Mouse (Mus musculus): Measurements from ENCODE around the gene Mroh8. TPM values are rescaled to one million over a fixed set of nuclear protein-coding genes. Genes with fewer than 3 reads are reported as not detected.

Gene Mroh8
- 0.75 and 0.79 TPM in 2 replicates for polyA plus RNA-seq (2014; fragmentation: Nextera tagmentation; extraction: Ambion mirVana)

GRCm38 (mm10) chr2:157279416-157279800 is at the start of gene Mroh8:
Gene Mroh8 (minus strand): TSS chr2:157279549.
- Histone ChIP-seq H3K9me3 (ENCODE audit: control insufficient read depth, low read length) (no peaks in the 10 kb centered on the region), H3K4me1 (replicated peaks; ENCODE audit: control insufficient read depth, insufficient read depth, low read length) (peaks cover 5% of the 10 kb centered on the region), H3K9ac (ENCODE audit: low read depth, low read length) (peak within 1 kb of the TSS; percentile 92), H3K36me3 (ENCODE audit: control insufficient read depth, insufficient read depth, low read length) (no peaks in the 10 kb centered on the region), H3K4me2 (replicated peaks; ENCODE audit: low read depth, low read length) (peak within 1 kb of the TSS; percentile 51), H3K4me3 (ENCODE audit: low read depth, low read length) (peak within 1 kb of the TSS; percentile 98), H3K27me3 (ENCODE audit: control insufficient read depth, insufficient read depth, low read length) (no peaks in the 10 kb centered on the region), H3K27ac (ENCODE audit: low read depth, low read length) (peak within 1 kb of the TSS; percentile 91)
- ATAC-seq (ENCODE audit: low FRiP score) (peak; percentile 79), DNase-seq (ENCODE audit: low spot score) (no peak)
- under 1% methylated on average over 32 of the region's 32 CpGs for WGBS

DNA sequence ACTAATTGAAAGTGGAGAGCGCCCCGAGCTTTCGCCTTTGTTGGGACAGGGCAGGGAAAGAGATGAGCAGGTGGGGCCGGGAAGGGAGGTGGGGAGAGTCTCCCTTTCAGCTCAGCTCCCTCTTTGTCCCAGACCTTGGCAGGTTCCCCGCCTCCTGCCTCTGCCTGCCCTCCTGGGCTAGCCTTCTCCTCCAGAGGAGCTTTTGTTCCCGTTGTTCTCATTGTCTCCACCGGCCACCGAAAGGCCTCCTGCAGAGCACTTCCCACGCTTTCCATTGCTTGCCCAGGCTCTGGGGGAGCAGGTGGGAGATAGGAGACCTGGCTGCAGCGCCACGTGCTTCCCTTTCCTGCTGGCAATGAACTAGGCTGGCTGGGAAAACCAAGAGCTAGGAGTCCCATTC is 49.2 kb upstream of the Mroh8 start:
- peak overlapping the region; percentile 78 for H3K27ac ChIP-seq (ENCODE audit: low read depth, low read length)
- no peaks in the 10 kb centered on the region for H3K27me3 ChIP-seq (ENCODE audit: control insufficient read depth, insufficient read depth, low read length)
- no peaks in the 10 kb centered on the region for H3K9me3 ChIP-seq (ENCODE audit: control insufficient read depth, low read length)
- WGBS = 15% methylated on average over 11 of the region's 11 CpGs
- peaks cover 10% of the 10 kb centered on the region for H3K36me3 ChIP-seq (ENCODE audit: control insufficient read depth, insufficient read depth, low read length)
- ATAC-seq (ENCODE audit: low FRiP score) (peak; percentile 76), DNase-seq (ENCODE audit: low spot score) (peak; percentile 66)
- H3K4me2 ChIP-seq (replicated peaks; ENCODE audit: low read depth, low read length) = no peak overlapping the region
- no peak overlapping the region for H3K4me3 ChIP-seq (ENCODE audit: low read depth, low read length)
- H3K9ac ChIP-seq (ENCODE audit: low read depth, low read length) = peak overlapping the region; percentile 1; the same call in 1 of the 2 replicates
- peaks cover 3% of the 10 kb centered on the region for H3K4me1 ChIP-seq (replicated peaks; ENCODE audit: control insufficient read depth, insufficient read depth, low read length)

DNA sequence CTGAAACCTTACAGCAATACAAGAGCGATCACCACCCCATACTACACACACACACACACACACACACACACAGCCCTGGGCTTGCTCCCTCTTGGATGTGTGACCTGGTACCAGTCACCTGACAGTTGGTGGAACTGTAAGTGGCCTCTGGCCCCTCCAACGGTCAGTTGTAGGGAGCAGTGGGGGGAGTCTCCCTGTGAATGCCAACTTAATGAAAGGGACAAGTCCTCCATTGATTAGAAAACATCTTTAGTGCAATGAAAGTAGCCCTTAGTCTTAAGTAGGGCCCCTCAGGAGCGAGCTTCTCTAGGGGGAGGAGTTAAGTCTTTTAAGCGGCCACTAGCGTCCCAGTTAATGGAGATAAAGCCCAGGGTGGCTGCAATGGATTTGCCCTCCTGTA is 48.8 kb upstream of the Mroh8 start:
- H3K9me3 ChIP-seq (ENCODE audit: control insufficient read depth, low read length) = no peaks in the 10 kb centered on the region
- H3K4me2 ChIP-seq (replicated peaks; ENCODE audit: low read depth, low read length) = no peak overlapping the region
- ATAC-seq (ENCODE audit: low FRiP score) (peak; percentile 55; the same call in 1 of the 2 replicates), DNase-seq (ENCODE audit: low spot score) (no peak)
- 28% methylated on average over 5 of the region's 5 CpGs for WGBS
- peaks cover 13% of the 10 kb centered on the region for H3K36me3 ChIP-seq (ENCODE audit: control insufficient read depth, insufficient read depth, low read length)
- H3K27me3 ChIP-seq (ENCODE audit: control insufficient read depth, insufficient read depth, low read length) = no peaks in the 10 kb centered on the region
- peak overlapping the region; percentile 1; the same call in 1 of the 2 replicates for H3K9ac ChIP-seq (ENCODE audit: low read depth, low read length)
- H3K4me1 ChIP-seq (replicated peaks; ENCODE audit: control insufficient read depth, insufficient read depth, low read length) = peaks cover 3% of the 10 kb centered on the region
- H3K4me3 ChIP-seq (ENCODE audit: low read depth, low read length) = no peak overlapping the region
- H3K27ac ChIP-seq (ENCODE audit: low read depth, low read length) = peak overlapping the region; percentile 78

- H3K27ac ChIP-seq (ENCODE audit: low read depth, low read length) = no peak overlapping the region
- 87% methylated on average over 2 of the region's 2 CpGs for WGBS
- no peak overlapping the region for H3K9ac ChIP-seq (ENCODE audit: low read depth, low read length)
- H3K4me2 ChIP-seq (replicated peaks; ENCODE audit: low read depth, low read length) = no peak overlapping the region
- no peaks in the 10 kb centered on the region; the same call in 1 of the 2 replicates for H3K4me1 ChIP-seq (replicated peaks; ENCODE audit: control insufficient read depth, insufficient read depth, low read length)
- no peak for ATAC-seq (ENCODE audit: low FRiP score)
- H3K27me3 ChIP-seq (ENCODE audit: control insufficient read depth, insufficient read depth, low read length) = no peaks in the 10 kb centered on the region
- DNase-seq (ENCODE audit: low spot score) = no peak
- peaks cover 19% of the 10 kb centered on the region for H3K36me3 ChIP-seq (ENCODE audit: control insufficient read depth, insufficient read depth, low read length)
- no peaks in the 10 kb centered on the region for H3K9me3 ChIP-seq (ENCODE audit: control insufficient read depth, low read length)
- no peak overlapping the region for H3K4me3 ChIP-seq (ENCODE audit: low read depth, low read length)
Measured at GRCm38 (mm10) chr2:157325238-157325637, 45.9 kb upstream of the Mroh8 start.

DNA sequence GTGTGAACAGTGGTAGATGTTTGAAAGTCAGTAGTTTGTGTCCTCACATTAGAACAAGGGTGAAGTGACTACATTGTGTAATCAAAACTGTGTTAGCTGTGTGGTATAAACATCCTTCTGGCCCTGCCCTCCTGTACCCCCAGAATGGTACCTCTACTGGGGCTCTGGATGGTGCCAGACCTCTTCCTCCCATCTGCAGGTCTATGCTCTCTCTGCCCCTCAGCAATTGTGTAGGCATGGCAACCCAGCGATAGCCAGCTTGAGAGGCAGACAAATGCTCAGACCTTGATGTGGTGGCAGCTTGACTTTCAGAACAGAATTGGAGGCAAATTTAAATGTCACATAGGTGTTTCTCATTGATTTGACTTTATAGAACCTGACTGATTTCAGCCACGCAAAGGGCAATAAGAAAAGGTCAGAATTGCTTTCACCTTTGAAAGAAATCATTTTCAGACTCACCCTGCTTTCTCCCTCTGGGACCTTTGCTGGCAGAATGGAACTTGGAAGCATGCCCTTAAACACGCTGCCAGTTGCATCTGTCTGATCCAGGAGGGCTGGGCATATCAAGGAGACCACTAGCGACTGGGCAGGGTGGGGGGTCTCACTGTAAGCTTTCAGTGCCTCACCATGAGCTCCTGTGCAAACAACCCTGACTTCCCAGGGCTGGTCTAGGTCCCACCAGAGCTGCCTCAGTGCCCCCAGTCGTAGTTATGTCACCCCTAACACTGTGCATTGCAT is 42.8 kb upstream of the Mroh8 start:
- no peak overlapping the region for H3K4me2 ChIP-seq (replicated peaks; ENCODE audit: low read depth, low read length)
- no peak overlapping the region for H3K27ac ChIP-seq (ENCODE audit: low read depth, low read length)
- no peaks in the 10 kb centered on the region for H3K9me3 ChIP-seq (ENCODE audit: control insufficient read depth, low read length)
- no peak for ATAC-seq (ENCODE audit: low FRiP score)
- no peak overlapping the region for H3K9ac ChIP-seq (ENCODE audit: low read depth, low read length)
- no peak overlapping the region for H3K4me3 ChIP-seq (ENCODE audit: low read depth, low read length)
- H3K36me3 ChIP-seq (ENCODE audit: control insufficient read depth, insufficient read depth, low read length) = peaks cover 31% of the 10 kb centered on the region
- DNase-seq (ENCODE audit: low spot score) = no peak
- 93% methylated on average over 5 of the region's 5 CpGs for WGBS
- H3K4me1 ChIP-seq (replicated peaks; ENCODE audit: control insufficient read depth, insufficient read depth, low read length) = no peaks in the 10 kb centered on the region
- no peaks in the 10 kb centered on the region for H3K27me3 ChIP-seq (ENCODE audit: control insufficient read depth, insufficient read depth, low read length)

GRCm38 (mm10) chr2:157320886-157321285 is 41.5 kb upstream of the Mroh8 start:
- peaks cover 38% of the 10 kb centered on the region for H3K36me3 ChIP-seq (ENCODE audit: control insufficient read depth, insufficient read depth, low read length)
- ATAC-seq (ENCODE audit: low FRiP score) (no peak), DNase-seq (ENCODE audit: low spot score) (no peak)
- no peaks in the 10 kb centered on the region for H3K27me3 ChIP-seq (ENCODE audit: control insufficient read depth, insufficient read depth, low read length)
- no peaks in the 10 kb centered on the region for H3K4me1 ChIP-seq (replicated peaks; ENCODE audit: control insufficient read depth, insufficient read depth, low read length)
- WGBS = 49% methylated on average over 5 of the region's 5 CpGs
- no peak overlapping the region for H3K27ac ChIP-seq (ENCODE audit: low read depth, low read length)
- no peak overlapping the region for H3K4me2 ChIP-seq (replicated peaks; ENCODE audit: low read depth, low read length)
- no peak overlapping the region for H3K9ac ChIP-seq (ENCODE audit: low read depth, low read length)
- no peak overlapping the region for H3K4me3 ChIP-seq (ENCODE audit: low read depth, low read length)
- H3K9me3 ChIP-seq (ENCODE audit: control insufficient read depth, low read length) = no peaks in the 10 kb centered on the region

DNA sequence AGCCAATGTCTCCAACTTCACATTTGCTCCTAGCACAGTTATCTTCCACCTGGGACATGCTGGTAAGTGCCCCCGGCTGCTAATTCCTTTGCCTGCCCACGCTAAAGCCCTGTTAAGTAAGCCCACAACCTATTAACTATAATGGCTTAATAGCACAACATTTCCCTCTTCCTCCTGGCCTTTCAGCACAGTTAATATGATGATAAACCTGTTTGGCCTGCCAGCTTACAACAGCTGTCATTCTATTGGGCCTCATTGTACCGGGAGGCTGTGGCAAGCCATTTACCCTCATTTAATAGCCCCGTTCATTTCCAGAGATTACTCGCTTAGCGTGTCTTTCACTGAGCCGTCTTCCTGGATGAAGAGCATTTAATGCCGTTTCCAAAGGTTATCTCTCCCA is 40.8 kb upstream of the Mroh8 start:
- Histone ChIP-seq H3K4me2 (replicated peaks; ENCODE audit: low read depth, low read length) (no peak overlapping the region), H3K4me1 (replicated peaks; ENCODE audit: control insufficient read depth, insufficient read depth, low read length) (no peaks in the 10 kb centered on the region), H3K9ac (ENCODE audit: low read depth, low read length) (no peak overlapping the region), H3K9me3 (ENCODE audit: control insufficient read depth, low read length) (no peaks in the 10 kb centered on the region), H3K36me3 (ENCODE audit: control insufficient read depth, insufficient read depth, low read length) (peaks cover 39% of the 10 kb centered on the region), H3K27me3 (ENCODE audit: control insufficient read depth, insufficient read depth, low read length) (no peaks in the 10 kb centered on the region), H3K27ac (ENCODE audit: low read depth, low read length) (no peak overlapping the region), H3K4me3 (ENCODE audit: low read depth, low read length) (no peak overlapping the region)
- 85% methylated on average over 8 of the region's 8 CpGs for WGBS
- DNase-seq (ENCODE audit: low spot score) (no peak), ATAC-seq (ENCODE audit: low FRiP score) (no peak)

DNA sequence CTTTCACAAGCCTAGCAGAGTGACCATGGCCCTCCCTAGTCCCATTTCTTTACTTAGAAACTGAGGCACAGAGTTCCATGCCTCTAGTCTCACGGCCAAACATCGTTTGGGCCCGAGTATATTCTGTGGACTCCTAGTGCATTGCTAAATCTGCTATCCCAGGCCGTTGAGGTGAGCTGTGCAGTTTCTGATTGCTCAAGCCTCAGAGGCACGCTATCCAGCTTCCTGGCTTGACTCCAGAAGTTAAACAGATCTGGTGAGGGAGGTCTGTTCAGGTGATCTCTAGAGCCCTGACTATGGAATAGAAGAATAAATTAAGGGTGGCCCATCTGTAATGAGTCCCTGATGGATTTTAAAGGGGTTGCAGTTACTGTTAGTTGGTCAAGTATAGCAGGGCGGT is 37.9 kb upstream of the Mroh8 start:
- H3K36me3 ChIP-seq (ENCODE audit: control insufficient read depth, insufficient read depth, low read length) = peaks cover 31% of the 10 kb centered on the region
- H3K9ac ChIP-seq (ENCODE audit: low read depth, low read length) = no peak overlapping the region
- ATAC-seq (ENCODE audit: low FRiP score) = no peak
- H3K4me3 ChIP-seq (ENCODE audit: low read depth, low read length) = no peak overlapping the region
- WGBS = 91% methylated on average over 6 of the region's 6 CpGs
- H3K9me3 ChIP-seq (ENCODE audit: control insufficient read depth, low read length) = no peaks in the 10 kb centered on the region
- no peak overlapping the region for H3K27ac ChIP-seq (ENCODE audit: low read depth, low read length)
- no peak overlapping the region for H3K4me2 ChIP-seq (replicated peaks; ENCODE audit: low read depth, low read length)
- no peaks in the 10 kb centered on the region for H3K27me3 ChIP-seq (ENCODE audit: control insufficient read depth, insufficient read depth, low read length)
- no peaks in the 10 kb centered on the region for H3K4me1 ChIP-seq (replicated peaks; ENCODE audit: control insufficient read depth, insufficient read depth, low read length)
- DNase-seq (ENCODE audit: low spot score) = no peak

GRCm38 (mm10) chr2:157316358-157316933 is 37.1 kb upstream of the Mroh8 start:
- Histone ChIP-seq H3K4me2 (replicated peaks; ENCODE audit: low read depth, low read length) (no peak overlapping the region), H3K4me3 (ENCODE audit: low read depth, low read length) (no peak overlapping the region), H3K27ac (ENCODE audit: low read depth, low read length) (no peak overlapping the region), H3K27me3 (ENCODE audit: control insufficient read depth, insufficient read depth, low read length) (no peaks in the 10 kb centered on the region), H3K36me3 (ENCODE audit: control insufficient read depth, insufficient read depth, low read length) (peaks cover 31% of the 10 kb centered on the region), H3K9me3 (ENCODE audit: control insufficient read depth, low read length) (no peaks in the 10 kb centered on the region), H3K4me1 (replicated peaks; ENCODE audit: control insufficient read depth, insufficient read depth, low read length) (no peaks in the 10 kb centered on the region), H3K9ac (ENCODE audit: low read depth, low read length) (no peak overlapping the region)
- ATAC-seq (ENCODE audit: low FRiP score) (no peak), DNase-seq (ENCODE audit: low spot score) (no peak)
- WGBS = 88% methylated on average over 14 of the region's 14 CpGs
